Mouse (Mus musculus): ENCODE results near the gene Smg5.

Gene Smg5

DNA sequence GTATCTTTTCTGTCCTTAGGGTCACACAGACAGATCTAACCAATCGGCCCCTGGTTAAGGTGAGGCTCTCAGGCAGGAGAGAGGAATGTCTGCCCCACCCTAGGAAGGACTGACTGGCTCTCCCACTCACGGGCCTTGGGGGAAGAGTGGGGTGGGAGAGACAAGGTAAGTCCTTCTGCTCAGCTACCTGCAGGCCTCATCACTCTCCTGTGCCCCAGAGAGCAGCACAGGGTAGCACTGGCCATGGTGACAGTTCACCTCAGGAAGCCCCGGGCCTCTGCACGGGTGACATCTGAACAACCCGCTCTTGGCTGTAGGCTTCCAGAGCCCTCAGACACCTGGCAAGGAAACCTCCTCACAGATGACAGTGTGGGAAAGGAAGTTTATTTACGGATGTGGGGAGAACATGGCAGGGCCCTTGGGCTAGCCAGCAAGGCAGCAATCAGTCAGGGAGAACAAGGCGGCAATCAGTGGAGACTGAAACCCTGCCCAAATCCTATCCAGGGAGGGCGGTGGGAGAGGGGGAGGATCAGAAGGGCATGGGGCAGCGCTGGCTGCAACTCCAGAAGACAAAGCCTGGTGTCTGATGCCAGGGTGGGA is 57.8 kb downstream of the Smg5 start:
- no peak for DNase-seq (ENCODE audit: low read depth, low spot score)

DNA sequence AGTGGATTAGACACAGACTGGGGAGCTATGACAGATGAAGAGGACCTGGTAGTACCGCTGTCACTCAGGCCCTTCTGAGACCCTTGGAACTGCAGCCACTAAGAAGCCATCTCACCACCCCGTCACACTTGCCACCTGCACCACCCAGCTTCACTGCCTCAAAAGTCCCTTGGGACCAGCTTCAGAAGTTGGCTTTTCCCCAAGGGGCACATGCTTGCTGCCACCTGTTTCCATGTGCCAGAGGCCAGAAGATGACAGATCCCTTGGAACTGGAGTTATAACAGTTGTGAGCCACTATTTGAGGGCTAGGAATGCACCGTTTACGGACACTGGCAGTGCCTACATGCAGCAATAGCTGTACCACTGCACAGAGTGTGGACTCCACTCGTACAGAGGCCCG is 59.2 kb downstream of the Smg5 start:
- DNase-seq (ENCODE audit: low read depth, low spot score), result no peak

DNA sequence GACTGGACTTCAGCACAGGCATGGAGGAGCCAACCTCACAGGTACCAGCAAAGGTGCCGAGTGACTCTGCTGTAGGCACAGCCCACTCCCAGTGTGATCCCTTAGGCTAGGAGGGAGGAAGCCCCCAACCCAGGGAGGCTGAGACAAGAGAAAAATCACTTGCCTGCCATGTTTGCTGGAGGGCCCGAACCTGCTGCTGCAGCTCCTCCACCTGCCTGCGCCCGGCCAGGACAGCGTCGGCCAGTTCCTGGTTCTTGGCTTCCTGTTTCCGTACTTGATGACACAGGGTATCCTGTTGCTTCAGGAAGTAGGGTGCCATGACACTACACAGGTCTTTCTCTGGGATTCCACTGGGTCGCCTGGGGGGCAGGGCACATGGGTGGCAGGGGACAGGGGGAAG is 59.7 kb downstream of the Smg5 start:
- DNase-seq (ENCODE audit: low read depth, low spot score), result no peak

DNA sequence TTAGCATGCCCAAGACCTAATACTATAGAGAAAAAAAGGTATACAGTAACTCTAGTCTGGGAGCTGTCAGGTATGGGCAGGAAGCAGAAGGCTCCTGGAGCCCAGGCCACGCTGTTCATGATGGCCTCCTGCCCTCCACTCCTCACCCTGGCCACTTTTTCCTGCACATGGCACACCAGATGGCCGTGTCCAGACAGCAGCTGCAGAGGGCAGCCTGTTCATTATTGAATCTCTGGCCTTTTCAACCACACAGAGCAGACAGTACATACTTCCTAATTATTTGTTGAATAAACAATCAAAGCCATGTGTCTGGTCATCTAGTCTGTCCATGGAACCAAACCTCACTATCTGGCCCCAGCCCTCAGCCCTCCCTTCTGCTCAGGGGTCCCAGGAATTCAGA is 62.6 kb downstream of the Smg5 start:
- DNase-seq (ENCODE audit: low read depth, low spot score), result no peak

DNA sequence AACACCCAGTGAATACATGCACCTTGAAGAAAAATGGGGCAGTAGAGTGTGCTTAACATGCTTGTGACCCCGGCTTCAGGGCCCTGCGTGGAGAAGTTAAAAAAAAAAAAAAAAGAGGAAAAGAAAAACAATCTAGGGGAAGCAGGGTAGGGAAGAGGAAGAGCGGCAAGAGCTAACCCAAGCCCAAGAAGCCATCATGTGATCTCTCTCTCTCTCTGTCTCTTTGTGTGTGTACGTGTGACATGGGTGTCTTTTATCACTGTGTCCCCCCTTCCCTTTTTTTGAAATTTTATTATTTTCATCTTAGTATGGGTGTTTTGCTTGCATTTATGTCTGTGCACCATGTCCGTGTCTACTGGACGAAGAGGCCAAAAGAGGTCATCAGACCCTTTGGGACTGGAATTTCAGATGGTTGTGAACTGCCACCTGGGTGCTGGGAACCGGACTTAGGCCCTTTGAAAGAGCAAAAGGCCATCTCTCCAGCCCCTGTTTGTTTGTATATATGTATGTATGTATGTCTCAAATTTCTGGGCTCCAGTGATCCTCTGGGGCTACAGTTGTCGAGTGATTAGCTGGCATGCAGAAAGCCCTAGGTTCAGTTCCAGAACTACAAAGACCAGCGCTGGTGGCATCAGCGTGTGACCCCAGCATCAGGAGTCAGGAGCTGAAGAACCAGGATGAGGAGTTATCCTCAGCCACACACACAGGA is 67.6 kb downstream of the Smg5 start:
- no peak for DNase-seq (ENCODE audit: low read depth, low spot score)

DNA sequence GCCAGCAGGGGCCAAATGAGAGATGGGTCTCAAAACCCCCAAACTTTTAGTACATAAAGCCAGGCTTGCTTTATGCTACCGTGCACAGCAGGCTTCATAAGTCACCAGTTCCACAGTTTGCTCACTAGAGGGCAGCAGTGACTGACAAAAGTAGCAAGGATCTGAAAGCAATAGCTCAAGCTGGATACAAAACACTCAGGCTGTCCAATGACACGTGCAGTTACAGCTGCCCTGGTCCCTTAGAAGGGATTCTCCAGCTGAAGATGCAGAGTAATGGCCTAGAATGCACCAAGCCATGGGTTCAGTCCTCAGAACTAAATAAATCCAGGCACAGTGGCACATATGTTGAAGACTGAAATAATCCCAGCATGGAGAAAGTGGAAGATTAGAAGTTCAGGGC is 71.0 kb downstream of the Smg5 start:
- DNase-seq (ENCODE audit: low read depth, low spot score), result peak; percentile 86

DNA sequence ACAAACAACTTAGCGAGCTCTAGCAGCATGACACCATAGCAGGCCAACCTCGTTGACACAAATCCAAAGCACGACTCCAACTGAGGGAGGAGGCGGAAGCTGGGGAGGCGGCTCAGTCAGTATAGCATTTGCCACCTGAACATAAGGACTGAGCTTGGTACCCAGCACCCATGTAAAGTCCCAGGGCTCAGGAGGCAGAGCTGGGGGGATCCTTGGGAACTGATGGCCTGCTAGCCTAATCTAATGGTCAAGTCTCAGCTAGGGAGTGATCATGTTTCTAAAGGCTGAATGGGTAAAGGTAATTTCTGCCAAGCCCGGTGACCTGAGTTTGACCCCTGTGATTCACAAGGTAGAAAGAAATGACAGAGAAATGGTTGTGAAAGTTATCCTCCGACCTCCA is 71.5 kb downstream of the Smg5 start:
- no peak for DNase-seq (ENCODE audit: low read depth, low spot score)

DNA sequence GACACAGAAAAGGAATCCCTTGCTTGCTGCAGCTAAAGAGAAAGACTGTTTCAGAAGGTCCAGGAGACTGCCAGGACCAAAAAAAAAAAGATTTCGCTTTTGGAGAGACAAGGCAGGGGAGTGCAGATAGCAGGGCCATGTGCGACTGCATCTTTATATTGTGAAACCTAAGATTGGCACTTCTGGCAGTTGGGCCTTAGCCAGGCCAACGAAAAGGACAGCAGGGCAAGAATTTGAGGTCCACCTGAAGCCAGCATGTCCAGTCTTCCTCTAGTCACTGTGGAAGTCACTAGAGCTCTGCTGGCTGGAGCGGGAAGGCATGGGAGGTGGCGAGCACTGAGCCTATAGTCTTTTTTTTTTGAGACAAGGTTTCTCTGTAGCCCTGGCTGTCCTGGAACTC is 72.9 kb downstream of the Smg5 start:
- no peak for DNase-seq (ENCODE audit: low read depth, low spot score)

DNA sequence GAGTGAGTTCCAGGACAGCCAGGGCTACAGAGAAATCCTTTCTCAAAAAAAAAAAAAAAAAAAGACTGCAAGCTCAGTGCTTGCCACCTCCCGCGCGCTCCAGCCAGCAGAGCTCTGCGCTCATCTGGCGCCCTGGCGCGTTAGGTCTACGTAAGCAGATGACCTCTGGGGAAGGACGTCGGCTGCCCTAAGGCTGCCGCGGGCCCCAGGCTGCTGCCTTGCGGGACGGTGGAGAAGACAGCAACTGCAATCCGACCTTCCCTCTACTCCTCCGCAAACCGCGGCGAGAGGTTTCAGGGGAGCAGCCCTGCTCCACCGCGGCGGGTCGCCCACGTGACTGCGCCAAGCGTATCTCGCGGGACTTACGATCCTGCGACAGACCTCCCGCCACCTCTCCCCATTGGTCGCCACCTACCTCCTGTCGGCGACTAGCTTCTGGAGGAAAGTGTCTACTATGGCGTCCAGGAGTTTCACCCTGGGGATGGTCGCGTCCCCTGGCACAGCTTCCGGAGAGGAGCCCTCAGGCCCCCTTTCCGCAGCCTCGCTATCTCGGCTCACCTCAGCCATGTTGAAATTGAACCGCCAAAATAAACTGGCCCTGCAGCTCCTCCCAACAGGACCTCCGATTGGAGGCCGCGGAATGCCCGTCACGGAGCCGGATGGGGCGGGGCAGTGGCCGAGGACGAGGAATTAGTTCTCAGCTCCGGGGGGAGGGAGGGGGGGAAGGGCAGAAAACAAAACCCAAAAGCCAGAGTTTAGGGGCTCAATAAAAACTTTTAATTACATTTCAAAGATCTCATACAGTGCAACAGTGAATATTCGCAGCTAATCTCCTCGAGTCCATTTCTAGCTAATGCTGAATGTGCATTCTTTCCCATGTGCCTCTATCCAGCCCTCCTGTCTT is 73.9 kb downstream of the Smg5 start, which contains the start of gene Pmf1:
Pmf1 (minus strand) TSS at position 591 of the 904 bp plus-strand sequence.
- DNase-seq (ENCODE audit: low read depth, low spot score), result peak; percentile 90

DNA sequence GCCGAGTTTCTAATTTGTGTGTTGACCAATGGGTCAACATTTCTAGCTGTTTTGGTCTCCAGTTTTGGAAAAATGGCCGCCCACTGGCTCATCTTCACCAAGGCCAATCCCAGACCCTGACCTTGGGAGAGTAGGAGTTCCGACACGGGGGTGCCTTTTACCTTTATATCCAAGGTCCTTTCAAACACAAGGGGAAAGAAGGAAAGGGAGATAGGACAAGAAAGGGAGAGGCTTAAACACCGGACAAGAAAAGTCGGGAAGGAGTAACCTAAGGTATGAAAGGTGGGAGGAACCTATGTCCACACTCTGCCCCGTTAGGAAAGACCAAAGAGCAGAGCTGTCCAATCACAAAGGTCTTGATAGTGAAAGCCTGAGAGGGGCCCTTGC is 74.6 kb downstream of the Smg5 start:
- no peak for DNase-seq (ENCODE audit: low read depth, low spot score)

DNA sequence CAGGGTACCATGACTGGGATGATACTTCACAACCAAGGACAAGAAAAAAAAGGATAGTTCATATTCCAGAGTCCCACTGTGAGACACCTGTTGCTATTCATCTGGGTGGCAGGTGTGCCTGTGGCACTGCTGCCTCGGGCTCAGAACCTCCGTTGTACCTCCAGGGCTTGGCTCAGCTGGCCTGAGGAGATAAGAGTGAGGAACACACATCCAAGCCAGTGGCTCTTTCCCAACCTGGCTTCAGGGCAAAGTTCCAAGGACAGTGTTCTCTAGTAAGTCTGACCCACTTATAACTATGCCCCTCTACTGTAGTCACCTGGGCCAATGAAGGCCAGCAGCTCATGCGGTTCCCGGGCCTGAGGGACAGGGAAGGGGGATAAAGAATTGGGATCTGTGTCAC is 75.6 kb downstream of the Smg5 start:
- DNase-seq (ENCODE audit: low read depth, low spot score), result peak; percentile 44

All from skeletal muscle tissue, adult 2 months (tissue).